Mouse (Mus musculus) brain, embryonic 14.5 days (tissue): ENCODE measurements at regions not wholly inside any gene's neighbourhood (a gene's known extent, or its start where the extent isn't known, plus 50 kb on each side); places are given as distances from the start of the nearest gene placed in this dataset.

ENCODE experiments used
- CTCF ChIP-seq: fragments of 200-500 bp; IDR thresholded peaks from 2 replicates; pipeline ENCODE4 v1.5.1; 2012; ENCODE audit warnings: inconsistent platforms, mild to moderate bottlenecking, moderate library complexity, borderline replicate concordance; ENCODE audit not compliant: insufficient read depth, insufficient read length; ENCODE audit errors: extremely low read depth
- POLR2A ChIP-seq: fragments of 200-500 bp; IDR thresholded peaks from 2 replicates; pipeline ENCODE4 v1.6.1; 2012; ENCODE audit warnings: mild to moderate bottlenecking, inconsistent platforms, borderline replicate concordance; ENCODE audit not compliant: poor library complexity, insufficient read depth, insufficient read length, severe bottlenecking; ENCODE audit errors: extremely low read depth

DNA sequence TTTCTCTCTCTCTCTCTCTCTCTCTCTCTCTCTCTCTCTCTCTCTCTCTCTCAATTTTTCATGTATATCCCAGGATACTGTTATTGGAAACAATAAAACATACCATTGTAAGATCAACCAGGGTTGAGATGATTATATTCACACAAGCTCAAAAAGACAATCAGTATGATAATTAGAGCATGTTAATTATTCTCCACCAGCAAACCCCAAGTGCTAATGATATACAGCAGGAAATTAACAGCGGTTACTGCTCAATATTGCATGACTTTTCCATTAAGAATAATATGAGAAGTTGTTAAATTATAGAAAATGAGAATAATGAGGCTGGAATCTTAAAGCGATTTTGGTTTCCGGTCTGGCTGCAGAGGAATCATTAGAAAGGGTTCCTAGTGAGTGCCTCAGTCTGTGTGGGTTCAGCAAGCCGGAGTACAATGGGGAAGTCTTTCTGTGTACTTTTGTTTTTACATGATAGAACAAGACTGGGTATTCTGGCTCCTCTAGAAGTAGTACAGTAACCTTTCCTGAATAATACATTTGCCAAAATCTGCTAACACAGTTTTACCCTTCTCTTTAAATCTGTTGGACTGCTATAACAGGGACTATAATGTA lies 823.6 kb upstream of the 4931408C20Rik start:
- TF ChIP-seq CTCF: no peak
- no peak for TF ChIP-seq POLR2A
